Mouse (Mus musculus) neural tube, embryonic 14.5 days (tissue): ENCODE results near the gene Nbl1. TPM values are rescaled to one million over a fixed set of nuclear protein-coding genes. Genes with fewer than 3 reads are reported as not detected.

Experiments used
- ATAC-seq: fragments of 200-750 bp; cut with Nextera tagmentation; 2 replicates; pipeline ENCODE4 v1.8.0; 2017; ENCODE audit warnings: low read depth, mild to moderate bottlenecking, moderate TSS enrichment, moderate library complexity
- H3K27ac ChIP-seq: fragments of 300-500 bp; sonication (generic); 2 replicates; pipeline ENCODE4 v1.5.1; 2014; ENCODE audit warnings: low read depth, mild to moderate bottlenecking, control low read depth, low read length, moderate library complexity, mixed read lengths
- H3K27me3 ChIP-seq: fragments of 300-500 bp; sonication (generic); 2 replicates; pipeline ENCODE4 v1.6.1; 2014; ENCODE audit warnings: low read length; ENCODE audit not compliant: control insufficient read depth, insufficient read depth
- H3K36me3 ChIP-seq: fragments of 300-500 bp; sonication (generic); 2 replicates; pipeline ENCODE4 v1.6.1; 2014; ENCODE audit warnings: low read length, mixed read lengths; ENCODE audit not compliant: control insufficient read depth, insufficient read depth
- H3K4me1 ChIP-seq: fragments of 300-500 bp; sonication (generic); 2 replicates; pipeline ENCODE4 v1.6.1; 2014; ENCODE audit warnings: low read length; ENCODE audit not compliant: control insufficient read depth, insufficient read depth
- H3K4me2 ChIP-seq: fragments of 300-500 bp; sonication (generic); 2 replicates; pipeline ENCODE4 v1.6.1; 2014; ENCODE audit warnings: mild to moderate bottlenecking, low read depth, low read length, control low read depth
- H3K4me3 ChIP-seq: fragments of 300-500 bp; sonication (generic); 2 replicates; pipeline ENCODE4 v1.5.1; 2014; ENCODE audit warnings: low read depth, low read length, control low read depth, mixed read lengths
- H3K9ac ChIP-seq: fragments of 300-500 bp; sonication (generic); replicated peaks from 2 replicates; pipeline ENCODE4 v1.6.1; 2014; ENCODE audit warnings: low read depth, mild to moderate bottlenecking, control low read depth, low read length, mixed read lengths
- H3K9me3 ChIP-seq: fragments of 300-500 bp; sonication (generic); 2 replicates; pipeline ENCODE4 v1.6.1; 2016; ENCODE audit warnings: low read length; ENCODE audit not compliant: control insufficient read depth
- WGBS: fragments of 180-500 bp; shearing (Covaris S2); extraction: QIAGEN DNeasy Blood & Tissue Kit; methylation state at CpG from one replicate; pipeline ENCODE4 v1.1.7; 2014; 5-methylcytosine and 5-hydroxymethylcytosine counted together
- polyA plus RNA-seq: library from polyadenylated mRNA; unstranded; fragments of >200 nt; fragmentation: Nextera tagmentation; extraction: Ambion mirVana; gene quantifications from 2 replicates; pipeline ENCODE4 v1.2.1, GENCODE M21; 2014

Nbl1 gene
- polyA plus RNA-seq, 1 experiment from 2014 or later, result 26.3 TPM

DNA sequence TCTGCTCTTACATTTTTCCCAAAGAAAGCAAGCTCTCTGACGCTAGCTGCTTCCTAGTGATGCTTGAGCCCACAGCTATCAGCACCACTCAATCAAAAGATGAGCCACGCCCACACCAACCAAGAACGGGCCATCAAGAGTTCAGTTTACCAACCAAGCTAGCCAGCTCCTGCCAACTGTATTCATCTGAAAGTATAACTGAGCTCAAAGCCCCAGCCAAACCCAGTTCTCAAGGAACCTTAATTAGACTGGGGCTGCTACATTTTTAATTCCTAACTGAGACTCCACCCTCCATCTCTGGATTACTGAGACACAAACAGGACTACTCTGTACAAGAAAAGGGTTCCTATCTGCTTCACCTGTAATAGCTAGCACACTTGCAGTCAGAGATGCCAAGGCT lies 18.1 kb upstream of the Nbl1 start:
- no peak overlapping the region for H3K4me3 ChIP-seq
- H3K4me2 ChIP-seq, result no peak overlapping the region
- no peak overlapping the region for H3K27ac ChIP-seq
- no peaks in the 10 kb centered on the region for H3K27me3 ChIP-seq
- no peak overlapping the region for H3K9ac ChIP-seq
- H3K36me3 ChIP-seq, result no peaks in the 10 kb centered on the region
- 78% methylated on average over 3 of the region's 3 CpGs for WGBS
- H3K9me3 ChIP-seq, result no peaks in the 10 kb centered on the region
- H3K4me1 ChIP-seq, result no peaks in the 10 kb centered on the region
- no peak for ATAC-seq

DNA sequence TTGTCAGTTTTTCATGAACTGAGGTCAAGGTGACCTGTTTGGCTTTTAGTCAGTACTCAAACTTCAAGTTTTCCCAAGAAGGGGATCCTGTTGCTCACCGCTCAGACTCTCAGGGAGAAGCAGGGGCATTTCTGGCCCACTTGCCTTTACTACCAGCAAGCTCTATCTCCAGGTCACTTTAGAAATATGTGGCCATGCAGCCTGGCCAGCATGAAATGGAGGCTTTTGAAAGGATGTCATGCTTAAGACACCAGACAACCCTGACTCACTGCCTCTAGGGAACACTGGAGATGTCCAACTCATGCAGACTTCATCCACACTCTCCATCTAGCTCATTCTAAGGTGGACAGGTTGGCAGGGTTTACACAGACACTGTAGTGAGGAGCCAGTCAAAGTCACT lies 12.7 kb upstream of the Nbl1 start:
- no peak overlapping the region for H3K4me3 ChIP-seq
- no peak overlapping the region for H3K9ac ChIP-seq
- peaks cover 9% of the 10 kb centered on the region; the same call in 1 of the 2 replicates for H3K36me3 ChIP-seq
- H3K4me2 ChIP-seq, result no peak overlapping the region
- ATAC-seq, result no peak
- 97% methylated on average over 1 of the region's 1 CpGs for WGBS
- H3K4me1 ChIP-seq, result peaks cover 7% of the 10 kb centered on the region; the same call in 1 of the 2 replicates
- H3K27me3 ChIP-seq, result no peaks in the 10 kb centered on the region
- H3K27ac ChIP-seq, result no peak overlapping the region
- no peaks in the 10 kb centered on the region for H3K9me3 ChIP-seq

DNA sequence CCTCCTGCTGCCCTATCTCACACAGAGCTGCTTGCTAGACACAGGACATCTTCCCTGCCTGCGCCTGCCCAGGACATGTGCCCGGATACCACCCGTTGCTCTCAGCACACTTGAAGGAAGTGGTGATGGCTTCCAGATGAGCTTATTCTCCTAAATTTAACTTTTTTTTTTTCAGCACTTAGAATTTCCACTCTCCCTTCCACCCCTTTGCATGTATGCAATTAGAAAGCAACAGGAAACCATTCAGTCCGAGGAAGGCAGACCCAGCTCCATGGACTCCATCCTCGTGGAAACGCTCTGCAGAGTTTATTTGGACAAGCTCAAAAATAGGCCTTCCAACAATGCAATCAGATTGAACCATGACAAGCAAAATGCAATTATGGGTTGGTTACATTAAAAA lies 8.8 kb upstream of the Nbl1 start:
- WGBS, result 82% methylated on average over 6 of the region's 6 CpGs
- H3K27ac ChIP-seq, result no peak overlapping the region

DNA sequence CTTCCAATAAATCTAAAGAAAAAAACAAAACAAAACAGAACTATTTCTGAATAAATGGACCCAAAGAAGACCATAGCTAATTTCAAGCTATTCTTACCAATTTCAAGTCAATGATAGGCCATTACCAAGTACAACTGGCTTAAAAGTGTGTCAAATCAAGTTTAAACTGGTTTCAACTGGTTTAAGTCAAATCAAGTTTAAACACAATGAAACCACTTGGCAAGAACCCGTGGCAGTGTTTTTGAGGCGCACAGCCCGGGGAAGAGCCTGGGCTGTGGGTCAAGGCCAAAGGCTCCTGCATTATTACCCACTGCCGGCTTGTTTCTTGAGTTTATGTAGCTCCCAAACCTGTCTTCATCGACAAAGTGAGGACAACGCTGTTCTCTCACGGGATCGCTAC lies 7.5 kb upstream of the Nbl1 start:
- Histone ChIP-seq H3K4me1 (peaks cover 7% of the 10 kb centered on the region; the same call in 1 of the 2 replicates), H3K9ac (no peak overlapping the region), H3K4me3 (no peak overlapping the region), H3K9me3 (no peaks in the 10 kb centered on the region), H3K27ac (no peak overlapping the region), H3K36me3 (peaks cover 9% of the 10 kb centered on the region; the same call in 1 of the 2 replicates), H3K4me2 (no peak overlapping the region), H3K27me3 (no peaks in the 10 kb centered on the region)
- 82% methylated on average over 8 of the region's 8 CpGs for WGBS
- no peak for ATAC-seq

More for the DNA sequence above, 8.8 kb upstream of the Nbl1 start:
- H3K9ac ChIP-seq, result no peak overlapping the region
- peaks cover 7% of the 10 kb centered on the region; the same call in 1 of the 2 replicates for H3K4me1 ChIP-seq
- H3K4me2 ChIP-seq, result no peak overlapping the region
- H3K4me3 ChIP-seq, result no peak overlapping the region
- no peaks in the 10 kb centered on the region for H3K27me3 ChIP-seq
- H3K9me3 ChIP-seq, result no peaks in the 10 kb centered on the region
- no peak for ATAC-seq
- H3K36me3 ChIP-seq, result peaks cover 9% of the 10 kb centered on the region; the same call in 1 of the 2 replicates

DNA sequence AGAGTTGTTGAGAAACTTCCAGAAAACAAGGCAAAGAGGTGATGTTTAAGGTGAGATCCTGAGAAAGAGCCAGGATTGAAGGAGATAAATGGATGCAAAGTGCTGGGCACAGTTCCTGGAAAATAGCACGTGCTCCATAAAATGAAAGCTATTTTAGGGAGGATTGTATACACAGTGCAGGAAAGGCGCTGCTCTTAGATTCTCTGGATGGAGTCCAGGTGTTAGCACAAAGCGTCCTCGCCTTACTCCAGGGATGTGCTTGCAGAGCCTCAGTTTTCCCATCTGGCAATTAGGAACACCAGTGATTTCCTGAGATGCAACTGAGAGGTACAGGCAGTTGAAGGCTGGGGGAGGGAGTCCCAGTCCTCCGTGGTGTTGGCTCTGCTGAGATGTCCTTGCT lies 3.4 kb upstream of the Nbl1 start:
- H3K4me1 ChIP-seq, result peaks cover 9% of the 10 kb centered on the region; the same call in 1 of the 2 replicates
- no peak overlapping the region for H3K27ac ChIP-seq
- no peak overlapping the region for H3K9ac ChIP-seq
- H3K36me3 ChIP-seq, result no peaks in the 10 kb centered on the region
- peaks cover 6% of the 10 kb centered on the region; the same call in 1 of the 2 replicates for H3K27me3 ChIP-seq
- H3K9me3 ChIP-seq, result no peaks in the 10 kb centered on the region
- ATAC-seq, result no peak
- WGBS, result 69% methylated on average over 5 of the region's 5 CpGs
- no peak overlapping the region for H3K4me2 ChIP-seq
- no peak overlapping the region for H3K4me3 ChIP-seq

DNA sequence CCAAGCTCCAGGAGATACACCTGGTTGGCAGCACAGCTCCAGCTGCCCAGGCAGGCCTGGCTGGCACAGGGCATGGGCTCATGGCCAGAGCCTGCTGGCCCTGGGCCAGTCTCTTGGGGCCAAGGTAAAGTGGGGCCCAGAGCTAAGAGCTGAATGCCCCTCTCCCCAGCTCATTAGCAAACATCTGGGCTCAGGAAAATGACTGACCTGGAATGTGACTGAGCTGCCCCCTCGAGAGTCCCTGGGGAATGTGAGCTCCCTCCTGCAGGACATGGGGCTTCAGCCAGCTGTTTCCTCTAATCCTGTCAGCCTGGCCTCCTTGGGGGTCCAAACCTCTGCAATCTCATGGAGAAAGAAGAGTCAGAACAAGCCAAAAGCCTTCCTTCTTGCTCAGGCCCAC lies 2.6 kb upstream of the Nbl1 start:
- H3K9ac ChIP-seq, result no peak overlapping the region
- no peak overlapping the region for H3K4me3 ChIP-seq
- WGBS, result 59% methylated on average over 1 of the region's 1 CpGs
- H3K9me3 ChIP-seq, result no peaks in the 10 kb centered on the region
- peaks cover 6% of the 10 kb centered on the region; the same call in 1 of the 2 replicates for H3K27me3 ChIP-seq
- H3K4me1 ChIP-seq, result peaks cover 12% of the 10 kb centered on the region; the same call in 1 of the 2 replicates
- no peak overlapping the region for H3K27ac ChIP-seq
- H3K4me2 ChIP-seq, result no peak overlapping the region
- H3K36me3 ChIP-seq, result no peaks in the 10 kb centered on the region
- ATAC-seq, result no peak

DNA sequence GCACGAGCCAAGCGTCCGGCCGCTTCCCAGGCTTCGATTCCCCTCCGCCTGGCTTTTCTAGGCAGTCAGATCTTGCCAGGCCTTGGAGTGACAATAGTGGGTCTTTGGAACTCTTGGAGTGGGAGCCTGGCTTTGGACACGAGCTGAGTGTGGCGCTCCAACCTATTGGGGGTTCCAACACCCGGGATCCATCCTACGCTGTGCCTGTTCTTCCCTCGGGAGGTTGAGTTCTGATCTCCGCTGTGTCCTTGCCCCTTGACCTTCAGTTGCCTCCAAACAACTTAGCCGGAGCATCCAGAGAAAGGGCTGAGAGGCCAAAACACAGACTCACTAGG lies 370 bp upstream of the Nbl1 start:
- no peak for ATAC-seq
- Histone ChIP-seq H3K4me1 (peaks cover 13% of the 10 kb centered on the region; the same call in 1 of the 2 replicates), H3K4me2 (peak overlapping the region; percentile 91), H3K27me3 (peaks cover 6% of the 10 kb centered on the region; the same call in 1 of the 2 replicates), H3K27ac (peak overlapping the region; percentile 75; the same call in 1 of the 2 replicates), H3K9ac (peak overlapping the region; percentile 68), H3K9me3 (no peaks in the 10 kb centered on the region), H3K36me3 (no peaks in the 10 kb centered on the region), H3K4me3 (peak overlapping the region; percentile 59)
- 16% methylated on average over 13 of the region's 13 CpGs for WGBS

DNA sequence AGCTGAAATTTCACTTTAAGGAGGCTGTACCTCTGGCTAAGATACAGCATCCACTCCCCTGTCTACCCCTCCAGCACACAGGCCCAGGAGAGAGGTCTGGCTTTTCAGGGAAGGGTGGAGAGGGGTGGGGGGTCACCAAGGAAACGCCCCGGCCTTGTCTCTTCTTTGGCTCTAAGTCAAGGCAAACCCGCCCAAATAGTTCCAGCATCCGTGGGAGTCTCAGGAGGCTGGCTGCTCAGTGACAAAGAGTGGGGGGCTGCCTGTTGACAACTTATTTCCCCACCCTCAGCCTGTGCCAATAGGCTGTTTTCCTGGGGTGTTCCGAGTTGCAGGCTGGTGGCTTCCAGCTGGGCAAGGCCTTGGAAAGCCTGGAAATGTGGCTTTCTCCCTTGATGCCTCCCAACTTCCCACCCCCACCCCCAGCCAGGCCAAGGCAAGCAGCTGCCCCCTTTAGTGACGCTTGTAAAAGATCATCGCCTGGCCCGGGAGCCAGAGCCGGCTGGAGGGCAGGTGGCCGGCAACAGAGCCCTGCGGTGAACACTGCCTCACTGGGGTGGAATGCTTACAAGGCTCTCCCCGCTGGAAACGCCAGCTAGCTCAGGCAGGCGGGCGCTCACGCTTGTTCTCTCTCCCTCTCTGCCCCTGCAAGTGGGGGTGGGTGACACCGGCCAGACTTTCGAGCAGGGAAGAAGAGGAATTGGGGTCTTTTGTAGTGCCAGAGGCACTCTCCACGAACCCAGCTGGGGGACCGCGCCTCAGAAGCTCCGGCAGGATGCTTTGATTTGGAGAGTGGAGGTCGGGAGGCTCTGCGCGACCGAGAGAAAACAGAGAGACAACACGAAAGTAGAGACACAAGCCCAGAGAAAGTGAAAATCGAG lies 1.1 kb downstream of the Nbl1 start:
- 3% methylated on average over 28 of the region's 28 CpGs for WGBS
- Histone ChIP-seq H3K27ac (peak overlapping the region; percentile 75; the same call in 1 of the 2 replicates), H3K4me3 (peak overlapping the region; percentile 59), H3K27me3 (peaks cover 6% of the 10 kb centered on the region; the same call in 1 of the 2 replicates), H3K9me3 (no peaks in the 10 kb centered on the region), H3K36me3 (no peaks in the 10 kb centered on the region), H3K4me1 (peaks cover 13% of the 10 kb centered on the region; the same call in 1 of the 2 replicates), H3K9ac (peak overlapping the region; percentile 68), H3K4me2 (peak overlapping the region; percentile 91)
- ATAC-seq, result peak; percentile 66

DNA sequence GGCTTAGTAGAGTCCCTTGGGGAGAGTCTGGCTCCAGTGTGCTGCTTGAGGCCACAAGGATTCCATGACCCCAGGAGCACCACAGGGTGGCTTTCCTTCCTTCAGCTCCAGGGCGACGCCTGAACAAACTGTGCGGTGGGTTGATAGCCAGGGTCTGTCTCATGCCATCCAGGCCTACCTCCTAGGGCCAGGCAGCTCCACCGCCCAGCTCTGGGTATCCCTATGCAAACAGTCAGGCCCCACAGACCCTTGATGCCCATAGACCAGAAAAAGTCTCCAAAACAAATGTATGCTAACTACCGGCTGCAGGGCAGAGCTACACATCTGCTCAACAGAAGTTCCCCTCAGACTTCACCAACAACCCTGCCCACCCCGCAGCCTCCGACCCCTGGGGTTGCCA lies 1.7 kb downstream of the Nbl1 start:
- H3K9ac ChIP-seq, result no peak overlapping the region
- 24% methylated on average over 7 of the region's 7 CpGs for WGBS

More for the DNA sequence above, 1.7 kb downstream of the Nbl1 start:
- peaks cover 13% of the 10 kb centered on the region; the same call in 1 of the 2 replicates for H3K4me1 ChIP-seq
- ATAC-seq, result no peak
- no peaks in the 10 kb centered on the region for H3K36me3 ChIP-seq
- peak overlapping the region; percentile 4; the same call in 1 of the 2 replicates for H3K4me3 ChIP-seq
- peaks cover 6% of the 10 kb centered on the region; the same call in 1 of the 2 replicates for H3K27me3 ChIP-seq
- peak overlapping the region; percentile 91; the same call in 1 of the 2 replicates for H3K4me2 ChIP-seq
- H3K27ac ChIP-seq, result peak overlapping the region; percentile 22; the same call in 1 of the 2 replicates
- no peaks in the 10 kb centered on the region for H3K9me3 ChIP-seq
